Mouse (Mus musculus) gastrocnemius, postnatal 14 days (tissue): ENCODE data around the gene Iqsec1. TPM values are rescaled to one million over a fixed set of nuclear protein-coding genes. Genes with fewer than 3 reads are reported as not detected.

Source experiments
- DNase-seq: peaks from one replicate; pipeline ENCODE4 v3.0.0; 2021; ENCODE audit warnings: mixed read lengths
- intact Hi-C: fragments of 180-260 bp; cut with DNase I; formaldehyde crosslinking; loops from one replicate; pipeline ENCODE4 v1.15.1; 2025; ENCODE audit warnings: low total_unique reads
- microRNA-seq, 2 experiments: library from miRNA; unstranded; fragments of <30 nt; microRNA quantifications; one replicate each; pipeline ENCODE4 v1.2.0; 2021
- total RNA-seq, 2 experiments: library from RNA; stranded (reverse); gene quantifications; 2 replicates each; pipeline ENCODE4 v1.2.3; 2021

Iqsec1 gene
- total RNA-seq, 2 experiments from 2014 or later: 36.9 to 55.3 TPM

GRCm38 (mm10) chr6:90621584-90621890, 366.9 kb downstream of the Iqsec1 start:
- DNase-seq: no peak
- intact Hi-C loops: no loop called here

- intact Hi-C loops: no loop called here
- DNase-seq: no peak
Observed at GRCm38 (mm10) chr6:90620791-90621583, 367.5 kb downstream of the Iqsec1 start.

GRCm38 (mm10) chr6:90619936-90620335, 368.5 kb downstream of the Iqsec1 start:
- intact Hi-C loops: no loop called here
- DNase-seq: no peak

GRCm38 (mm10) chr6:90618821-90619636, 369.5 kb downstream of the Iqsec1 start:
- intact Hi-C loops: no loop called here
- no peak for DNase-seq

GRCm38 (mm10) chr6:90618274-90618673, 370.2 kb downstream of the Iqsec1 start:
- DNase-seq: no peak
- intact Hi-C loops: no loop called here

GRCm38 (mm10) chr6:90616481-90616880, 372.0 kb downstream of the Iqsec1 start:
- DNase-seq: no peak
- intact Hi-C loops: no loop called here

- intact Hi-C loops: no loop called here
Observed at GRCm38 (mm10) chr6:90615991-90616390, 372.5 kb downstream of the Iqsec1 start.

GRCm38 (mm10) chr6:90615362-90615761, 373.1 kb downstream of the Iqsec1 start:
- DNase-seq: no peak
- intact Hi-C loops: no loop called here

More at GRCm38 (mm10) chr6:90615991-90616390, 372.5 kb downstream of the Iqsec1 start:
- no peak for DNase-seq

GRCm38 (mm10) chr6:90613277-90613676, 375.2 kb downstream of the Iqsec1 start:
- DNase-seq: no peak
- intact Hi-C loops: no loop called here

- DNase-seq: no peak
- intact Hi-C loops: no loop called here
Observed at GRCm38 (mm10) chr6:90610248-90610647, 378.2 kb downstream of the Iqsec1 start.

GRCm38 (mm10) chr6:90608186-90608585, 380.3 kb downstream of the Iqsec1 start:
- no peak for DNase-seq
- intact Hi-C loops: no loop called here

GRCm38 (mm10) chr6:90607196-90607595, 381.3 kb downstream of the Iqsec1 start:
- peak; percentile 58 for DNase-seq

GRCm38 (mm10) chr6:90606538-90606937, 381.9 kb downstream of the Iqsec1 start:
- intact Hi-C loops: no loop called here
- DNase-seq: peak; percentile 55

More at GRCm38 (mm10) chr6:90607196-90607595, 381.3 kb downstream of the Iqsec1 start:
- intact Hi-C loops: no loop called here

Small RNA genes lying within 50 kb of the gene (microRNA-seq; reads per million reads assigned to microRNA genes)
- 0 reads per million in 2 experiments for gene Gm24816

Other genes starting within 250 kb of the Iqsec1 start
- gene Nup210, start 128.1 kb upstream of the Iqsec1 start, total RNA-seq: 10 to 100 TPM; 16.9 to 18.1 TPM
- 1 to 10 TPM; 6.4 to 6.9 TPM for gene Hdac11, start 168.0 kb upstream of the Iqsec1 start, total RNA-seq
- gene Fbln2, start 223.8 kb upstream of the Iqsec1 start, total RNA-seq: 10 to 100 TPM; 62.5 to 62.6 TPM